Mouse (Mus musculus): ENCODE data around the gene Bach2.

Bach2 gene

DNA sequence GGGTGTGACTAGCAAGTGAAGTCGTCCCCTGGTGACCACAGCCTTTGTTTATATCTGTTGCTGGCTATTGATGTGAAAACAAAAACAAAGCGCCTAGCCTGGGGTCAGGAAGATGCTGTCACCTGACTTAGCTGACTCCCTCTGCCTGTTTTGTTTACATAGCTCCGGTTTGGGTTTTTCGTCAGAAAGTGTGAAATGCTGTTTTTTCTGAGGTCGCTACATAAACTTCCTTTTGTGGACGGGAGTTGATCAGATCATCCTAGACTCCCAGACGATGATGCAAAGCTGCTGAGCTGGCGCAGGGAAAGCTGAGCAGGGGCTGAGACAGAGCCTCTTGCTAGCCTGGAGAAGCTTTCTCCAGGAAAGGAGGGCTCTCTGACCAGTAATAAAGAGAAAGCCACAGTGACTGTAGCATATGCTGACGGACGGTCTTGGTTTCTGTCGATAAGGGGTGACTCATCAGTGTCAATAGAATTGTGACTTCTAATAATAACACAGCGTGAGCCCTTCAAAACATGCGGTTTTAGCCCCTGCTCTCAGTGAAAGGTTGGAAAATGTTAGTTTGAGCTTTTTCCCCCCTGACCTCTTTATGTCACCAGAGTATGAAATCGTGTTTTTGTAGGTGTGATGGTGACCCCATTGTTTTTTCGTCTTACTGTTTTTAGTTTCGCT, 11.9 kb downstream of the Bach2 start:
- DNase-seq (ENCODE audit: low spot score in 2 of 2): no peak

DNA sequence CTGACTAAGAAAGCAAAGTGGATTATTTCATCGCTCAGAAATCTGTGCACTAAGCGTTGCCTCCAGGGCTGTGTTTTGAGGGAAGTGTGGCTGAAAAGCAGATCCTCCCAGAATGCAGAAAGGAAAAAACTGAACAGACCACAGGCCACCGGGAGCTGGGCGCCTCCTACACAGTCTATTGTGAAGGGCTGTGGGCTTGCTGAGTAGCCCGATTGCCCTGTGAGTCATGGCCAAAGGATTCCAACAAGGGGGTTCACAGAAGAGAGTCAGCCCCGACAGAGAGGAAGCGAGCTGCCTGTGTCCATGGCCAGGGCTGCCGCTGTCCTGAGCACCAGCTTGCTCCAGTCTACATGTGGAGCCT, 12.4 kb downstream of the Bach2 start:
- DNase-seq (ENCODE audit: low spot score in 2 of 2): no peak

DNA sequence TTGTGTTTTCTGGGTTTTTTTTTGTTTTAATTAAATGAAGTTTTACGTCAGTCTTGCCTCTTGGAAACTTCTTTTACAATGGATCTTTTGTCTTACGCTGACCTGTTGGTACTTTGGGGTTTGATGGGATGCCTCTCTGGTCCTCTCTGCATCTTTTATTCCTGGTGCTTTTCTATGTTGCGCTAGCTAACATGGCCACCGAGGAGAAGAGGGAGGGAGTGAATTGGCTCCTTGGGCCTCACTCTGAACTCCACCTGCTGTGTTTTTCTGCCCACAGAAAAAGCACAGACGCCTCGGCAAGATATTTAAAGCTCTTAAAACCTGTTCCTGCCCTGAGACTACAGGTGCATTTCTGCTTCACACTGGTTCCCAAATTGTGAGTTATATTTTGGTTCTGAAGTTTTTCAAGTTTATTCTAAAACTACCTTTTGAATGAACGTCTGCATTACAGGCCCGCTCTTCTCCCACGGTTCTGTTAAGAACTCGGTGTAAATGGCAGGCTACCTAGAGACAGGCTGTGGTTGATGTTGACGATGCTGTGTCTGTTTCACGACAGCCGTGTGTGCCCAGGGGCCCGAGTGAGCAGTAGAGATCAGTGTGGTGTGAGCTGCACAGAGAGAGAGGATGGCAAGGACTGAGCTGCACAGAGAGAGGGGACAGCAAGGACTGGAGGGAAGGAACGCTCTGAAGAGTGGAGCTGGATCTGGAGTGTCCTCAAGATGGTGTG, 13.5 kb downstream of the Bach2 start:
- DNase-seq (ENCODE audit: low spot score in 2 of 2): no peak

DNA sequence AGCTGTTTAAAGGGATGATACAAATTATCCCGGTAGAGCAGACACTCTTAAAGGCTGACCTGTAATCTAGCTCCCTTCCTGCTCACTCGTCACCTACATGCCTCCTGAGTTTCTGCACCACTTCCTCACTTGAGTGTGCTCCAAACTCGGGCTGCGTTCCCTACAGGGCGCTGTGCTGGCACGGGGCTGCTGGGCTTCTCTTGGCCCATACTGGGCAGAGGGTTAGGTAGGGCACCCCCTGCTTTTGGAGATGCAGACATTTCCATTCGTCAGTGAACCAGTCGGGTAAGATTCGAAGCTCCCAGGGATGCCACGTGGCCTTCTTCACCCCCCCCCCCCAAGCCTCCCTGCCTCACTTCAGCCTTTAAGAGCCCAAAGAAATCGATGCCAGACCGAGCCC, 19.1 kb downstream of the Bach2 start:
- DNase-seq (ENCODE audit: low spot score in 2 of 2): no peak

DNA sequence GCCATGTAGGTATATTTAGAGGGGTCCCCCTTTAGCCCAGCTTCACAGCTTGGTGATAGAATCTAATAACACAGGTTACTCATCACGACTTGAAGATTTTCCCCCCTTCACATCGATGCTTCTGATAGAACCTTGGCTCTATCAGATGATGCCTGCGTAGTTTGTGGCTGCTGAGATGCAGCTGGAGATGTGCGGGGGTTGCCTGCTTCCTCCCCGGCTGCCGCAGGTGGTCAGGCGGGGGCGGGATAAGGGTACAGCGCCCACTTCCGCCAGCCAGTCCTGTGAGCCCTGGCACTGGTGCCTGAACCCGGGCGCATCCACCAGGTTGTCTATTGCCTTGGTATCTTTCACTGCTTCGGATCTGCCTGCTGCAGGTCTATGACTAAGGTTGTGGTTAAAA, 19.5 kb downstream of the Bach2 start:
- peak in 1 of 2 experiments; percentile 45 for DNase-seq (ENCODE audit: low spot score in 2 of 2)

DNA sequence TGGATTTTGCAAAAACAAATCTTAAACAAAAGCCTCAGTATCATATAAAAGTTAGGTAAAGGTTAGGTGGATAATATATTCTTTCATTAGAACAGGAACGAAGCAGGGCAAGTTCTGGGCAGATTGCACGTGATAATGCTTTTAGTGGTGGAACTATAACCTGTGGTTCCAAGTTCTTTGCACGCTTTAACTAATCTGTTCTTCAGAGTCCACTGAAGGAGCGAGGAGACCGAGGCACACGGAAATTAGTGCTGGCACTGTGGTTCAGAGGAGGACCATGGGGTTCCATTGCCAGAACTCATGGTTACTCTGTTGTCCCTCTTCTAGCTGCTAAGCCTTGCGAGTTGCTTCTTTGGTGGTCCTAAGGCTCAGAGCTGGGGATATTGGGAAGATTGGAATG, 20.0 kb downstream of the Bach2 start:
- no peak for DNase-seq (ENCODE audit: low spot score in 2 of 2)

DNA sequence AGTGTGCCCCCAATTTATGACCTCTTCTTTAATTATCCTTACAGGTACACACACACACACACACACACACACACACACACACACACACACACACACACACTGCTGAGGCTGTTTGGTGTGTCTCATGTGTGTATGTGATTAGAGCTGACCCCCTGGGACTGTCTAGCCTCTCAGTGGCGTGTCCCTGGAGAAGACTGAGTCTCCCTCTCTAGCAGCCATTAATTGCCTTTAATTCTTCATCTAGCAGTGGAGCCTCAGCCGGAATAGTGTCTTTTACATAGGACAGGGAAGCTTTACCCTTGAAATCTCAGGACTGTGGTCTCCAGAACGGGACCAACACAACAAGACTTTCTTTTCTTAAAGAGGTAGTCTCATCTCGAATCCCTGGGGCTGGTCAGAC, 22.3 kb downstream of the Bach2 start:
- no peak for DNase-seq (ENCODE audit: low spot score in 2 of 2)

DNA sequence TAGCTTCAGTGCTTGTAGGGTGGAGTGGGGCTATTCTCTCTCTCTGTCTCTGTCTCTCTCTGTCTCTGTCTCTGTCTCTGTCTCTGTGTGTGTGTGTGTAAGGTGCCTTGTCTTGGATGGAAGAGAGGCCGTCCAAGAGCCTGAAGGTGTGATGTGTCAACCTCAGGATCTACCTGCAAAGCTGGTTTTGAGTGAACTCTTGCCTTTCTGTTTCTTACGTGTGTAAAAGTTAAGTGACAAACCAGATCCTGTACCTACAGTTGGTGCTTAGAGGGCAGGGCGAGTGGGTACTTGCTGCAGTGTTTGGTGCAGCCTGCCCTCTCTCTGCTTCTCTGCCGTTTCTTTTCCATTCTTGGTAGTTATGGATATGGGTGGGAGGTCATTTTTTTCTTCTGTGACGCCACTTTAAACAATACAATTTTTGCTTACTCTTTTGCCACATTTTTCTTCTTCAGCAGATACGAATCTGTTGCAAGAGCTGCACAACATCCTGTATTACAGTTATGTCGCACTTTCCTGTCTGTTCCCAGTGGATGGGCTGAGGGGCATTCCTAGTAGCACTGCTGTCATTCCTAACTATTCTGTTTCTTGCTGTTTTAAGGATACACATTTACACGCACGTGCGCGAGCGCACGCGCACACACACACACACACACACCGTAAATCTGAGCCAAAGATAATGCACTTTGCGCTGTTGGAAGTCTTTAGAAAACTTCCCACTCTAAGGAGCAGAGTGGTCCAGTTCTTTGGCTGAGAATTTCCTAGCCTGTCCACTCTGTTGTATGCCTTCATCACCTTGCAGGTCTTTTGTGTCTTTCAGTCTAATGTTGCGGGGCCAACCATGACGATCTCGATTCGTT, 24.5 kb downstream of the Bach2 start:
- no peak for DNase-seq (ENCODE audit: low spot score in 2 of 2)

DNA sequence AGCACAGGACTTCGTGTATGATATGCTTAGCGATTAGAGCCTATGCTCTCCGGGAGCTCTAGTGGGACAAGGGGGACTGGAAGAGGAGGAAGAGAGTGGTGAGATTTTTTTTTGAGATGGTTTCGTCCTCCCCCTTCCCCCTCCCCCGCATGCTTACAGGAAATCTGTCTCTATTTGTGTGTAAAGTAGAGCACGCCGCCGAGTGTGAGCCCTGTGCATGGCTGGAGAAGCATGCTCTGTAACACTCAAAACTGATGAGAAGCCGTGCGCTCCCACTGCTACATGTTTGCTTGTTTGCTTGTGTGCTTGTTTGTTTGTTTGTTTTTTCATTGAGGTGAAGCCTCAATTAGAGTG, 25.1 kb downstream of the Bach2 start:
- no peak for DNase-seq (ENCODE audit: low spot score in 2 of 2)

DNA sequence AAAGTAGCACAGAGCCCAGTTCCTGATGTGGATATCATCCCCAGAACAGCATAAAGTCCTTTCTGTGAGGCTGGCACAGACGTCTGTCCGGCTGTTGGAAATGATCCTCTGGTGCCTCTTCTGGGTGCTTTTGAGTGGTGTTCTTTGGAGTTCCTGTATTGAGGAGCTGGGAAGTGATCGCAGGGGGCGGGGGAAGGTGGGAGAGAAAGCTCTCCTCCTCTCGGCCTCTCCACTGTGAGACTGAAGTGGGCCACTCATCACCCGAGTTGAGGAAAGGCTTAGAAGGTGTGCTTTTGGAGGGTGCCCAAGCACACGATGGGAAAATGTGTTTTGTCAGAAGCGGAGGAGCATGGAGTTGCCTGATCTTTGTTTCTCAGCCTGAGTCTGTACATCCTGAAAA, 26.3 kb downstream of the Bach2 start:
- no peak for DNase-seq (ENCODE audit: low spot score in 2 of 2)

DNA sequence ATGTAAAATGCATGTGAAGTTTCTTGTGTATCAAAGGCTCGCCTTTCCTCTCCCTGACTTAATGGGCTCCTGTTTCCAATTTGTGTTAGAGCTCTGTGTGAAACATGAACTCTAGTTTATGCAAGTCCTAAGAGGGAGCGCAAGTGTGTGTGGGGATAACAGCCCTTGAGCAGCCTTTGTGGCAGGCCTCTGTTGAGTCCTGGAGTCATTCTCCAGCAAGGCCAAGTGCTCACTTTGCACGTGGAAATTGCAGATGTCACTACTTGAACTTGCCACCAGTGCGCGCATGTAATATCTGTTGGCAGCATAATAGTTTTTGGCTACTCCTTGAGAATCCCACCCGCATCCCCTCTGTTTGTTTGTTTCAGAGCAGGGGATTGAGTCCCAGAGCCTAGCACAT, 28.1 kb downstream of the Bach2 start:
- no peak for DNase-seq (ENCODE audit: low spot score in 2 of 2)

DNA sequence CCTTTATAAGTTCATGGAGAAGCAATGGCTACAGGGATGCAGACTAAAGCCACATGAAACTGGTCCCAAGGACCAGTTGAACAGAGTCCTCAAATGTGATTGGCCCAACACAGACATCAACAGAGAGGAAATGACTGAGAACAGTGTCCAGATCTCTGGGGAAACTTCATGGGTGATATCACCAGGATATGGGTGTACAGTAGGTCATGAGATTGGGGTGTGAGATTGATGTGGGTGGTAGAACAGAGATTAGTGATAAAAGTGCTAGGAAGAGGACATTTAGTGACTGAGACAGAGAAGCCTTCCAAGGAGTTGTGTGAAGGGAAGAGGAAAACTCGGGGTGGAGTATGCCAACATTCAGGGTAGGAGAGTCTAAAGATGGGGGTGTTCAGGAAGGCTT, 29.4 kb downstream of the Bach2 start:
- no peak for DNase-seq (ENCODE audit: low spot score in 2 of 2)

DNA sequence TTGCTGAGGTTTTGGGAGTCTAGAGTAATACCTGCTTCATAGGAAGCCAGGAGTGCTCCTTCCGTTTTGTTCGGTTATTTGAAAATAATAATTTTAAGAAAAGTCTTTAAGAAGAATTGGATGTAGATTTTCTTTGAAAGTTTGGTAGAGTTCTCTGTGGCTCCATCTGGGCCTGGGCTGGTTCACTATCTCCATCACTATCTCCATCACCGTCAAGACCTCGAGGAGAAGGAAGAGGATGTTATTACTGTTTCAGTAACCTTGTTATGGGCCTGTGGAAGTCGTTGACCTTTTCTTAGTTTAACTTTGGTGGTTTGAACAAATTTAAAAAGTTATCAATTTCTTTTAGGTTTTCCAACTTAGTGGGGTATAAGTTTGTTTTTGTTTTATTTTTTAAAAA, 33.8 kb downstream of the Bach2 start:
- no peak for DNase-seq (ENCODE audit: low spot score in 2 of 2)

DNA sequence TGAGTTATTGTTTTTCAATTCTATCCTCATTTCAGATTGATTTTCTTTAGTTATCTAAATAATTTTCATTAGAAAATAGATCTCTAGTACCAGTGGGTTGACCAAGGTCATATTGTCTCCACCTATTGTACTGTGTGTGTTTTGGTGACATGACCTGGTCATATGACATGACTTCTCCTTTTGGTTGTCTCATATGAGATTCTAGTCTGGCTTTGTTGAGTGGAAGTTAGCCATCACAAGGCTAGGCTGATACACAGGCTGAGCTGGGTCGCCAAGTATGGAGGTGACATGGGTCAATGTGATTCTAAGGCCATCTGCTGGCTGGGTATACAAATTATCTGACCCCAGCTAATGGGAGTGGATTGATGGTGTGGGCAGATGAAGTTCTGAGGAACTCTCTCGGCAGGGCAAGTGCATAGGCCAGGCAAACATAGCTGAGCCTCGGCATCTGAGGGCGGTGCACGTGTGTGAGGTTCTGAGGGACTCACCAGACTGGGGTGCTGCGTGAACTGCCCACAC, 36.2 kb downstream of the Bach2 start:
- no peak for DNase-seq (ENCODE audit: low spot score in 2 of 2)

DNA sequence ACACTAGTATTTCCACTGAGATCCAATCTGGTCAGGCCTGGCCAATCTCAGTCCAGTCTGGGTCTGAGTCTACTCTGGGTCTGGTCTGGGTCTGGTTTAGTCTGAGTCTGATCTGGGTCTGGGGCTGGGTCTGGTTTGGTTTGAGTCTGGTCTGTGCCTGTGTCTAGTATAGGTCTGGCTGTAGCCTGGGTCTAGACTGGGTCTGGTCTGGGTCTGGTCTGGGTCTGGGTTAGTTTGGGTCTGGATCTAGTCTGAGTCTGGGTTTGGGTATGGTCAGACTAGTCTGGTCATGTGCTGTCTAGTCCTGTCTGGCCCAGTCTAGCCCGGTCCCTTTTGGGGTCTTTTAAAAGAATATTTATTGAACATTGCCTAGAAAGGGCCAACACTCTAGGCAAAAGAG, 41.2 kb downstream of the Bach2 start:
- no peak for DNase-seq (ENCODE audit: low spot score in 2 of 2)

DNA sequence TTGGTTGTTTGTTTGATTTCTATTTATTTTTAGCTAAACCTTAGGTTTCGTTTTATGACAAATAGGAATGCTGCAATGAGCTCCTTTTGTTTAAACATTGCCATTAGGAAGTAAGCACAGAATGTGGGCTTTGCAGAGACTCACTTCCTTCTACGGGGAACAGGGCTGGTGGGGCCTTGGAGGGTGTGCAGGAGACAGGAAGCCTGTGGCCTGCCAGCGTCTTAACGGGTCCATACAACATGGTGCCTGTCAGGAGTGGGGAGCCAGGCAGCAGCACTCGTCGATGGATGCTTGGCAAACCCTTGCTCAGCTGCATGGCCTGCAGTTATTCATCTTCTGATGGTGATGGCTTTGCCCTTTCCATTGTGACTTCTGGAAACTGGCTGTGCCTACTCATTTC, 41.8 kb downstream of the Bach2 start:
- DNase-seq (ENCODE audit: low spot score in 2 of 2): no peak

DNA sequence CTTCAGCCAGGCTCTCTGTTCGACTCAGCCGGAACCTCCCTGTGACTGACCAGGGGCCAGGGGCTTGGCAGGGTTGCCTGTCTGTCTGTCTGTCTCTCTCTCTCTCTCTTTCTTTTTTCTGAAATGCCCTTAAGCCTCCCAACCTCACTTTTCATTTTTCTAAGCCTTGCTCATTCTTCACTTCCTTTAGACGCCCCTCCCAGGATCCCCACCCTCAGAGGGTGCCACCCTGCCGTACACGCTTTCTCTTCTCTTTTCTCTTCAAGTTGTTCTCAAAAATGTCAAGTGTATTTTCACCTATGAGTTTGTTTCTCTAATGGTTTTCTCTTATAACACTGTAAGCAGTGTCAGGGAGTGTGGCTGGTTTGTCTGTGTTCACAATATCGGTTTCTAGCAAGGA, 42.7 kb downstream of the Bach2 start:
- no peak for DNase-seq (ENCODE audit: low spot score in 2 of 2)

DNA sequence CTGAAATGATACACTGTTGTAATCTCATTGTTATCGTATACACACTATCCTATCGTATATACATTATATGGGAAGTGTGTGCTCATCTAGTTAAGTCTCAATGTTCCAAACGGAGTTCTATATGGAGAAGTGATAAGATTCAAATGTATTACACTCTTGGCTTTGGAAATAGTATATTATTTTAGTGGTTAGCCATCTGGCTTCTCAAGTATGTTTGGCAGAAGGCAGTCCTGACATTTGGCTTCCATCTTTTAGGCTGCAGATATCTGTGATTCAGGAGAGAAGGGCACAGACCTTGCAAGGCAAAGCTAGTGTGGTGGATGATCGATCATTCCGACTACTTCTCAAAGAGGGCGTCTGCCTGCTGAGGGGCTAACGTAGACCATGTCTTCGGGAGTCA, 47.8 kb downstream of the Bach2 start:
- DNase-seq (ENCODE audit: low spot score in 2 of 2): no peak

DNA sequence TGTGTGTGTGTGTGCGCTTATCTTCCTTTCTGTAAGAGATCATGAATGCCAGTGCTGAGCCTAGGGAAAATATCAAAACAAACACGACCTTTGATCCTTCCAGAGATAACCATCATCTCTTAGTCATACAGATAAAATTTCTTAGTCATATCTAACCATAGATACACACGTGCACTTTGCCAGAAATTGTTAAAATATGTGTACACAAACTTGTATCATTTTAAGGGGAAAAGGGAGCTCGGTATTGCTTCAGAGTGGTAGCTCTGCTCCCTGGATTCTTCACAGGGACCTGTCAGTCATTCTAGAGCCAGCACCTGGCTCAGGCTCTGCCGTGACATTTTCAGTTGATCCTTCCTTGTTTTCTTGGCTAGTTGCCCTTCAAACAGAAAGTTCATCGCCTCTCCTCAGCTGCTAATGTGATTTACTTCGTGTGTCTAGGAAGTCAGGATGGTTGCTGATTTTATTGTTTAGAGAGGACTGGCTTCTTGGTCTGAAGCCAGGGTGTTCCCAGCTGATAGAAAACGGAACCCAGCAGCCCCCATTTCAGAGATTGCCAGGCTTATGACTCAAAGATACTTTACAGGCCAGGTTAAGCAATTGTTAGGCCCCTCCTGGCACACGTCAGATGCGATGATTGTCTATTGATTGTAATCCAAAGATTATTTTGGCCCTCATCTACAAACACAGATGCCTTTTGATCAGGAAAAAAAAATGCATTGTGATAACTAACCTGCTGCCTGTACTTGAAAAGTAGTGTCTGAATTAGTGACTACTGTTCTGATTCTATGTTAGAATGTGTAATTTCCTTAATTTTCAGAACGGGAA, 49.6 kb downstream of the Bach2 start:
- DNase-seq (ENCODE audit: low spot score in 2 of 2): no peak

DNA sequence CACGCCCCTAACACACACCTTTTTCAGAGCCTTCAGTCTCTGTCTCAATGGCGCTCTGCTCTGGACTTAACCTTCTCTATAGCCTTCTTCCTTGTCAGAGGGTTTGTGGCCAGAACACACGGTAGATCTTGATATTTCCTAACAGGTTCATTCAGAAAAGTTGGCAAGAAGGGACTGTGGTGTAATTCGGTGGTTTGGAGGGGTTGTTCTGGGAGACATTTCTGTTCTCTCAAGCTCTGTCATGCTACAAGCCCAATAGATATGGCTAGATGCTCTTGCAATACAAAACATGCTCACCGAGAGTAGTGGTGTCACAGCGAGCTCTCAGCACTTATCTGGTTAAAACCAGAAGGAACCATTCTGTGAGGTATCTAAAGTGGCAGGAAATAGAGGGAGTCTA, 51.2 kb downstream of the Bach2 start:
- DNase-seq (ENCODE audit: low spot score in 2 of 2): no peak

DNA sequence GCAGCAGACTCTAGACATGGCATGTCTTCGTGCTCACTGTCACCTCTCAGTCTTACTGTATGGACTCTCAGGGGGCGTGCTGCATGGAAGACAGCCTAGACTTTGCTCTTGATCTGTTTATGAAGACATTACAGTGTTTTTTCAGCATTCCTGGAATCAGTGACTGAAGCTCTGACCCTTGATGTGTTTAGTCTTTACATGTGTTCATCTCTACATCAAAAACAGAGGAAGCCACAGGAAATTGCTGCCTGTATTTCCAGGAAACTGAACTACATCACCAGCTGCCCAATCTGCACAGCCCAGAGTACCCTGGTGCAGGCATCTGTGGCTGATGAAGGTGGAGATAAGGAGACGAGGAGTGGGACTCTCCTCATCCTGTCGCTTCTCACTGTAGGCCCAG, 52.8 kb downstream of the Bach2 start:
- DNase-seq (ENCODE audit: low spot score in 2 of 2): no peak

DNA sequence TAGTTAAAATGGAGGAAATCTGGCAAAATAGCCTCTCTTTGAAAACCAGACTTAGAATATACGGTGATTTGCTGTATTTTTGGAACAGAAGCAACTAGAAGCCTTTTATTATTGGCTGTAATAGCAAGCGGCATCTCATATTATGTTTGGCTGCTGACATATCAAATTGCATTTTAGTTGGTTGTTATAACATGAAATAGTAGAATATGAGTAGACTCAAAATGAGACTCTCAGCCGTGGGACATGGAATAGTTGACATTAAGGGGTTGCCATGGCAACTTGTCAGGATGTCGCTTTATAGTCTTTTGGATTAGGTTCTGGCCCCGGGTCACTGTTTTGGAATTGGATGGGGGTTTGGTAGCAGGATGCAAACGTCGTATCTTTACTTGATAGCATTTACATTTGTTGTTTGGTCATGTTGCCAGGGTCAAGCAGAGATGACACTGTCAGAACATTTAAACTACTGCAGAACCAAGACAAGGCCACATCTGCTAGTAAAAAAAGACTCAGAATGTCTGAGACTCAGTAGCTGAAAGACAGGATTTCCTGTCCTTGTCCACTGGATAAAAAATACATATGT, 55.2 kb downstream of the Bach2 start:
- DNase-seq (ENCODE audit: low spot score in 2 of 2): no peak
